Mouse (Mus musculus): Measurements from ENCODE around the gene Cobll1.
A peak's percentile ranks its signal among the peaks of the same experiment; 100 is the strongest.

Cobll1 gene

GRCm38 (mm10) chr2:65237610-65238170 lies 1.5 kb downstream of the Cobll1 start:
- peak; percentile 68 to 85 for DNase-seq (ENCODE audit: inconsistent age in 2 of 2, low spot score in 1 of 2)

GRCm38 (mm10) chr2:65237116-65237515 lies 2.1 kb downstream of the Cobll1 start:
- peak in 1 of 2 experiments; percentile 86 for DNase-seq (ENCODE audit: inconsistent age in 2 of 2, low spot score in 1 of 2)

GRCm38 (mm10) chr2:65236644-65237043 lies 2.6 kb downstream of the Cobll1 start:
- DNase-seq (ENCODE audit: inconsistent age in 2 of 2, low spot score in 1 of 2) = peak in 1 of 2 experiments; percentile 81

GRCm38 (mm10) chr2:65232756-65233535 lies 6.3 kb downstream of the Cobll1 start:
- DNase-seq (ENCODE audit: inconsistent age in 2 of 2, low spot score in 1 of 2) = peak; percentile 84 to 92

GRCm38 (mm10) chr2:65228426-65228825 lies 10.8 kb downstream of the Cobll1 start:
- no peak for DNase-seq (ENCODE audit: inconsistent age in 2 of 2, low spot score in 1 of 2)

GRCm38 (mm10) chr2:65227898-65228290 lies 11.3 kb downstream of the Cobll1 start:
- no peak for DNase-seq (ENCODE audit: inconsistent age in 2 of 2, low spot score in 1 of 2)

GRCm38 (mm10) chr2:65227154-65227897 lies 11.9 kb downstream of the Cobll1 start:
- DNase-seq (ENCODE audit: inconsistent age in 2 of 2, low spot score in 1 of 2) = peak; percentile 66 to 83

GRCm38 (mm10) chr2:65226494-65226893 lies 12.7 kb downstream of the Cobll1 start:
- no peak for DNase-seq (ENCODE audit: inconsistent age in 2 of 2, low spot score in 1 of 2)

GRCm38 (mm10) chr2:65223956-65224735 lies 15.1 kb downstream of the Cobll1 start:
- peak; percentile 86 to 93 for DNase-seq (ENCODE audit: inconsistent age in 2 of 2, low spot score in 1 of 2)

- DNase-seq (ENCODE audit: inconsistent age in 2 of 2, low spot score in 1 of 2) = peak; percentile 61 to 85
Observed at GRCm38 (mm10) chr2:65223012-65223411, 16.2 kb downstream of the Cobll1 start.

GRCm38 (mm10) chr2:65221646-65222045 lies 17.6 kb downstream of the Cobll1 start:
- DNase-seq (ENCODE audit: inconsistent age in 2 of 2, low spot score in 1 of 2) = no peak

GRCm38 (mm10) chr2:65220563-65220962 lies 18.6 kb downstream of the Cobll1 start:
- DNase-seq (ENCODE audit: inconsistent age in 2 of 2, low spot score in 1 of 2) = no peak

- no peak for DNase-seq (ENCODE audit: inconsistent age in 2 of 2, low spot score in 1 of 2)
Observed at GRCm38 (mm10) chr2:65219375-65220135, 19.6 kb downstream of the Cobll1 start.

GRCm38 (mm10) chr2:65218318-65218717 lies 20.9 kb downstream of the Cobll1 start:
- peak; percentile 62 to 86 for DNase-seq (ENCODE audit: inconsistent age in 2 of 2, low spot score in 1 of 2)

GRCm38 (mm10) chr2:65217677-65218076 lies 21.5 kb downstream of the Cobll1 start:
- DNase-seq (ENCODE audit: inconsistent age in 2 of 2, low spot score in 1 of 2) = no peak

GRCm38 (mm10) chr2:65216163-65216562 lies 23.0 kb downstream of the Cobll1 start:
- no peak for DNase-seq (ENCODE audit: inconsistent age in 2 of 2, low spot score in 1 of 2)

GRCm38 (mm10) chr2:65214556-65214955 lies 24.6 kb downstream of the Cobll1 start:
- no peak for DNase-seq (ENCODE audit: inconsistent age in 2 of 2, low spot score in 1 of 2)

- no peak for DNase-seq (ENCODE audit: inconsistent age in 2 of 2, low spot score in 1 of 2)
Observed at GRCm38 (mm10) chr2:65213675-65214074, 25.5 kb downstream of the Cobll1 start.

GRCm38 (mm10) chr2:65211620-65212019 lies 27.6 kb downstream of the Cobll1 start:
- DNase-seq (ENCODE audit: inconsistent age in 2 of 2, low spot score in 1 of 2) = no peak

- no peak for DNase-seq (ENCODE audit: inconsistent age in 2 of 2, low spot score in 1 of 2)
Observed at GRCm38 (mm10) chr2:65207750-65208149, 31.5 kb downstream of the Cobll1 start.
